Mouse (Mus musculus) macrophage (primary cell): Measurements from ENCODE around the gene Ufsp2. TPM values are rescaled to one million over a fixed set of nuclear protein-coding genes. Genes with fewer than 3 reads are reported as not detected.

Experiments used
- polyA plus RNA-seq: library from polyadenylated mRNA; stranded (reverse); fragments of 250-400 nt; gene quantifications from 3 replicates; pipeline ENCODE4 v1.2.4, GENCODE M21; 2018; ENCODE audit warnings: inconsistent platforms

Gene Ufsp2
- polyA plus RNA-seq, 1 experiment from 2014 or later, result 83.4 TPM

Other genes with a start within 250 kb of the Ufsp2 start
- not detected in 3 replicates for gene Pdlim3, start 90.1 kb upstream of the Ufsp2 start, polyA plus RNA-seq
- not detected in 3 replicates for gene Ccdc110, start 40.9 kb upstream of the Ufsp2 start, polyA plus RNA-seq
- 0.20 to 0.27 TPM (median 0.22 TPM) in 3 replicates for gene 1700029J07Rik, start 276 bp upstream of the Ufsp2 start, polyA plus RNA-seq
- gene Lrp2bp, start 23.8 kb downstream of the Ufsp2 start, polyA plus RNA-seq, result not detected in 3 replicates
- 0.47 to 1.7 TPM (median 0.94 TPM) in 3 replicates for gene Ankrd37, start 30.2 kb downstream of the Ufsp2 start, polyA plus RNA-seq
- 8.1 to 10.8 TPM (median 10.0 TPM) in 3 replicates for gene Cfap97, start 176.2 kb downstream of the Ufsp2 start, polyA plus RNA-seq
- gene Snx25, start 176.6 kb downstream of the Ufsp2 start, polyA plus RNA-seq, result 7.9 to 9.6 TPM (median 9.2 TPM) in 3 replicates
- gene Slc25a4, start 235.8 kb downstream of the Ufsp2 start, polyA plus RNA-seq, result 90.6 to 146 TPM (median 92.1 TPM) in 3 replicates